Mouse (Mus musculus): ENCODE results near the gene Astn2.

GRCm38 (mm10) chr4:66232350-66232749 is 172.1 kb downstream of the Astn2 start:
- TF ChIP-seq GATA1 (IDR thresholded peaks at IDR 0.05; ENCODE audit: borderline replicate concordance, low read length) = no peak
- no peak for TF ChIP-seq FLI1 (IDR thresholded peaks at IDR 0.05; ENCODE audit: low read length)
